In the genomic region with DNA sequence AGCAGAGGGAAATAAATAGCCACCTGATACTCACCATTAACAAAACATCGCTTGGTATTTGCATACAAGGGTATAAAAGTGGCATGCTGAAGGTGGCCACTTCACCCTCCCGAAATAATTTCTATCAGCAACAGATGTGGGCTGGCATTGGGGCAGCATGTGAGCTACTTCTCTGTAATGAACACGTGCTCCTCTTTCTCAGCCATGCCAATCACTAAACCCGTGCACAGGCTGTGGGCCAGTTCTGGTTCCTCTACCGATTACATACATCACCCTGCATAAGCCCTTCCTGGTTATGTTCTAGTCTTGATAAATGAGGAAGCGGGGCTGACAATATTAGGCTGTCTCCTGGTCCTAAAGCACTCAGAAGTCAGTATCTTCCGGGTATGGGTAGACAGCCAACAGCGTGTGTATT, we compare ENCODE assay signal across 10 mouse cellular contexts. TPM values are rescaled to one million over a fixed set of nuclear protein-coding genes. Genes with fewer than 3 reads are reported as not detected.
DNase-seq lines count a peak whose midpoint lies in the region; ATAC-seq and TF ChIP-seq lines count a peak whose summit lies in the region.
"Had no signal": no experiment of that assay in that cellular context is flagged by ENCODE, and none has a peak within 500 bp of the region (broad histone marks: within the 10 kb centered on the region; RNA-seq: fewer than 3 reads in every experiment).

No protein-coding gene starts in this region.

- TF ChIP-seq CTCF in MEL (IDR thresholded peaks at IDR 0.05 in 2 of 3, conservative IDR thresholded peaks at IDR 0.05 in 1 of 3; ENCODE audit: control insufficient read depth in 1 of 3, insufficient read depth in 1 of 3, low read depth in 2 of 3, low read length in 3 of 3, poor library complexity in 1 of 3, severe bottlenecking in 1 of 3) = no peak

- peak overlapping the region; percentile 88 for H3K27ac ChIP-seq in MEL (ENCODE audit: control insufficient read depth, low read depth, low read length)
- H3K27ac ChIP-seq in midbrain, embryonic 15.5 days = no peak overlapping the region

- H3K27me3 ChIP-seq in MEL (ENCODE audit: control insufficient read depth in 1 of 2, insufficient read depth in 2 of 2, low read length in 2 of 2) = no peaks in the 10 kb centered on the region
- H3K27me3 ChIP-seq in midbrain, embryonic 15.5 days (replicated peaks) = no peaks in the 10 kb centered on the region

- TF ChIP-seq EP300 in MEL (IDR thresholded peaks at IDR 0.05; ENCODE audit: low read depth in 1 of 2, low read length in 2 of 2) = peak; percentile 39 to 46; a peak in 3 of 4 replicates

- no peaks in the 10 kb centered on the region for H3K9me3 ChIP-seq in MEL (replicated peaks; ENCODE audit: insufficient read depth, low read length)
- H3K9me3 ChIP-seq in midbrain, embryonic 15.5 days = no peaks in the 10 kb centered on the region

- H3K4me3 ChIP-seq in MEL (ENCODE audit: control insufficient read depth in 1 of 2, insufficient read depth in 1 of 2, low read depth in 2 of 2, low read length in 2 of 2) = peak overlapping the region; percentile 33 to 35
- no peak overlapping the region for H3K4me3 ChIP-seq in midbrain, embryonic 15.5 days

- ATAC-seq in megakaryocyte, adult 5-6 weeks (ENCODE audit: poor library complexity, severe bottlenecking) = peak; percentile 85
- no peak for ATAC-seq in midbrain, embryonic 15.5 days (replicated peaks)
- ATAC-seq: forebrain, embryonic 14.5 days had no signal

- H3K9ac ChIP-seq in MEL (ENCODE audit: control insufficient read depth, low read depth, low read length, poor library complexity, severe bottlenecking) = peak overlapping the region; percentile 69
- H3K9ac ChIP-seq in midbrain, embryonic 15.5 days = no peak overlapping the region

- no peaks in the 10 kb centered on the region for H3K79me2 ChIP-seq in MEL (ENCODE audit: control insufficient read depth, insufficient read depth, low read length, poor library complexity)

- H3K4me1 ChIP-seq in MEL (ENCODE audit: control insufficient read depth in 1 of 2, insufficient read depth in 2 of 2, low read length in 2 of 2) = peaks cover 10 to 16% of the 10 kb centered on the region in 2 experiments
- no peaks in the 10 kb centered on the region for H3K4me1 ChIP-seq in midbrain, embryonic 15.5 days

- no peak overlapping the region for H3K4me2 ChIP-seq in midbrain, embryonic 15.5 days

- peak; percentile 8 for DNase-seq in cerebellum, adult 11-12 months
- DNase-seq in cerebellum, adult 9-11 months = no peak
- peak; percentile 87 for DNase-seq in MEL (ENCODE audit: low read depth, low spot score)
- DNase-seq in heart, postnatal 4 days = peak; percentile 51
- DNase-seq in right cerebral cortex, postnatal 36 days (ENCODE audit: low spot score in 2 of 2) = no peak
- DNase-seq in urinary bladder, postnatal 14 days (ENCODE audit: low spot score) = no peak
- DNase-seq: cerebellum, postnatal 36 days had no signal

- peak in 1 of 2 experiments; percentile 46; a peak in 1 of 4 replicates for TF ChIP-seq POLR2A in MEL (IDR thresholded peaks at IDR 0.05; ENCODE audit: control insufficient read depth in 1 of 2, insufficient read depth in 1 of 2, low read depth in 1 of 2, low read length in 2 of 2, poor library complexity in 1 of 2)

- 88% methylated on average over 8 of the region's 8 CpGs for WGBS in midbrain, embryonic 15.5 days

- H3K36me3 ChIP-seq in MEL (ENCODE audit: control insufficient read depth in 1 of 2, insufficient read depth in 2 of 2, low read length in 2 of 2) = peaks cover 0 to 26% of the 10 kb centered on the region in 2 experiments; a peak in 2 of 4 replicates
- no peaks in the 10 kb centered on the region for H3K36me3 ChIP-seq in midbrain, embryonic 15.5 days (replicated peaks)

- no peak for TF ChIP-seq RAD21 in MEL (IDR thresholded peaks at IDR 0.05; ENCODE audit: low read depth, low read length)

TF ChIP-seq in MEL, 35 proteins besides CTCF, POLR2A, EP300 and RAD21:
- TF ChIP-seq ETS1 (IDR thresholded peaks at IDR 0.05; ENCODE audit: low read depth, low read length) (peak; percentile 74), JUND (IDR thresholded peaks at IDR 0.05; ENCODE audit: low read depth, low read length) (no peak), MYB (IDR thresholded peaks at IDR 0.05; ENCODE audit: low read depth, low read length) (no peak), NELFE (IDR thresholded peaks at IDR 0.05; ENCODE audit: low read depth, low read length) (0 out of 2 replicates have a peak, but pooled peaks have one; percentile 38), RCOR1 (IDR thresholded peaks at IDR 0.05; ENCODE audit: low read depth, low read length) (peak; percentile 52; the same call in 1 of the 2 replicates), CHD2 (IDR thresholded peaks at IDR 0.05; ENCODE audit: low read length) (no peak), MXI1 (IDR thresholded peaks at IDR 0.05; ENCODE audit: low read depth, low read length) (peak; percentile 97), ZMIZ1 (IDR thresholded peaks at IDR 0.05; ENCODE audit: low read depth, low read length) (no peak), SMC3 (IDR thresholded peaks at IDR 0.05; ENCODE audit: low read depth, low read length) (no peak), KAT2A (conservative IDR thresholded peaks at IDR 0.05; ENCODE audit: low read depth, low read length) (no peak), ZNF384 (IDR thresholded peaks at IDR 0.05; ENCODE audit: low read depth, low read length) (no peak), TAL1 (IDR thresholded peaks at IDR 0.05; ENCODE audit: low read length) (peak; percentile 37), MAX (IDR thresholded peaks at IDR 0.05; ENCODE audit: low read length) (peak; percentile 98), USF1 (IDR thresholded peaks at IDR 0.05; ENCODE audit: low read depth, low read length) (peak; percentile 81), TCF12 (IDR thresholded peaks at IDR 0.05; ENCODE audit: low read depth, low read length) (no peak), POLR2AphosphoS5 (IDR thresholded peaks at IDR 0.05; ENCODE audit: borderline replicate concordance, low read depth, low read length) (no peak), MYC (IDR thresholded peaks at IDR 0.05; ENCODE audit: low read depth, low read length) (peak; percentile 99), POLR2AphosphoS2 (IDR thresholded peaks at IDR 0.05; ENCODE audit: low read length) (no peak), BHLHE40 (IDR thresholded peaks at IDR 0.05; ENCODE audit: borderline replicate concordance, low read depth, low read length) (peak; percentile 92), E2F4 (IDR thresholded peaks at IDR 0.05; ENCODE audit: borderline replicate concordance, low read depth, low read length) (0 out of 2 replicates have a peak, but pooled peaks have one; percentile 22), UBTF (IDR thresholded peaks at IDR 0.05; ENCODE audit: borderline replicate concordance, insufficient read depth, low read depth, low read length) (no peak), HCFC1 (IDR thresholded peaks at IDR 0.05; ENCODE audit: low read depth, low read length) (peak; percentile 28), ELF1 (IDR thresholded peaks at IDR 0.05; ENCODE audit: low read depth, low read length) (peak; percentile 88), CHD1 (IDR thresholded peaks at IDR 0.05; ENCODE audit: low read depth, low read length) (no peak), TBP (IDR thresholded peaks at IDR 0.05; ENCODE audit: low read depth, low read length) (peak; percentile 39; the same call in 1 of the 2 replicates), ZC3H11A (IDR thresholded peaks at IDR 0.05; ENCODE audit: low read depth, low read length) (no peak), USF2 (IDR thresholded peaks at IDR 0.05; ENCODE audit: borderline replicate concordance in 1 of 2, insufficient read depth in 1 of 2, low read depth in 1 of 2, low read length in 2 of 2) (0 out of 4 replicates have a peak, but pooled peaks of 1 of the 2 experiments have one; percentile 26), MEF2A (IDR thresholded peaks at IDR 0.05; ENCODE audit: extremely low read depth, insufficient replicate concordance, low read depth, low read length, poor library complexity, severe bottlenecking) (no peak), MAZ (IDR thresholded peaks at IDR 0.05; ENCODE audit: low read depth, low read length) (no peak), ZKSCAN1 (IDR thresholded peaks at IDR 0.05; ENCODE audit: low read depth, low read length) (no peak), GABPA (IDR thresholded peaks at IDR 0.05; ENCODE audit: low read depth, low read length) (no peak), SIN3A (IDR thresholded peaks at IDR 0.05; ENCODE audit: low read length) (peak; percentile 73), GATA1 (IDR thresholded peaks at IDR 0.05; ENCODE audit: low read depth, low read length) (no peak), NRF1 (IDR thresholded peaks at IDR 0.05; ENCODE audit: insufficient read depth, low read depth, low read length, poor library complexity, severe bottlenecking) (no peak), MAFK (IDR thresholded peaks at IDR 0.05; ENCODE audit: borderline replicate concordance, low read depth, low read length) (no peak)

RNA-seq across cellular contexts. Expression of a gene that starts 25.2 kb away (rescaled TPM):
- total RNA-seq in MEL (2012; rRNA removed) = 22.1 and 27.0 TPM in 2 replicates
- 10 to 100 TPM in 1 of 2 experiments, not detected in 1; 18.2 TPM for polyA plus RNA-seq in MEL (2012; ENCODE audit: insufficient read depth in 1 of 2, insufficient read length in 2 of 2, low read depth in 1 of 2, low replicate concordance in 2 of 2, missing spikeins in 1 of 2)
- 10 to 100 TPM; 16.3 to 19.4 TPM for total RNA-seq in heart, postnatal 4 days (2021)
- total RNA-seq in megakaryocyte, adult 5-6 weeks (2015) = 51.1 and 58.8 TPM in 2 replicates
- 34.1 and 35.9 TPM in 2 replicates for total RNA-seq in megakaryocyte, adult 5-6 weeks (2017)
- polyA plus RNA-seq in midbrain, embryonic 15.5 days (2015; fragmentation: Nextera tagmentation; extraction: Ambion mirVana) = 46.2 and 53.6 TPM in 2 replicates

Comparison
In these comparisons a context has a peak if more than half of its experiments do, and no peak if none do; other contexts are left out.
1. DNase-seq: peak in cerebellum, adult 11-12 months (single experiment), MEL (single experiment) and heart, postnatal 4 days (single experiment); none in cerebellum, adult 9-11 months (single experiment), right cerebral cortex, postnatal 36 days (0 of 2) and urinary bladder, postnatal 14 days (single experiment).